Mouse (Mus musculus): ENCODE results near the gene Hemk1.

GRCm38 (mm10) chr9:107381723-107382122 lies 43.6 kb upstream of the Hemk1 start:
- no peak for TF ChIP-seq CTCF (IDR thresholded peaks at IDR 0.05; ENCODE audit: control insufficient read depth, insufficient read depth, insufficient read length)
- no peak for TF ChIP-seq FOSL1 (IDR thresholded peaks at IDR 0.05; ENCODE audit: insufficient read depth, low read length, poor library complexity, severe bottlenecking)
- no peak for TF ChIP-seq MYOG (IDR thresholded peaks at IDR 0.05; ENCODE audit: control insufficient read depth, extremely low read depth, insufficient read length)
- no peak for TF ChIP-seq MAX (IDR thresholded peaks at IDR 0.05)
- no peak for TF ChIP-seq USF1 (IDR thresholded peaks at IDR 0.05; ENCODE audit: low read depth)

Data from C2C12 (cell line).